In genomic region chr14:35453702-35454101, GRCm38 (mm10) we compare ENCODE assay signal across 18 mouse cellular contexts.
DNase-seq lines count a peak whose midpoint lies in the region; TF ChIP-seq lines count a peak whose summit lies in the region.
"Had no signal": no experiment of that assay in that cellular context is flagged by ENCODE, and none has a peak within 500 bp of the region (broad histone marks: within the 10 kb centered on the region; RNA-seq: fewer than 3 reads in every experiment).

No protein-coding gene starts in this region.

- H3K4me3 ChIP-seq in left cerebral cortex, adult 2 months, result no peak overlapping the region
- H3K4me3 ChIP-seq: embryonic facial prominence, embryonic 13.5 days; forebrain, embryonic 12.5 days; heart, adult 2 months; heart, embryonic 15.5 days; hindbrain, embryonic 13.5 days had no signal

- H3K27ac ChIP-seq in left cerebral cortex, adult 2 months, result no peak overlapping the region
- H3K27ac ChIP-seq: embryonic facial prominence, embryonic 13.5 days; forebrain, embryonic 12.5 days; heart, adult 2 months; heart, embryonic 15.5 days; hindbrain, embryonic 13.5 days had no signal

- intact Hi-C loops in left cerebral cortex, postnatal 25 days (cut with DNase I), result no loop called here
- intact Hi-C loops in left cerebral cortex, adult 2 months (cut with DNase I), result no loop called here

- peak; percentile 8 for DNase-seq in layer of hippocampus, adult 11-12 months (ENCODE audit: low spot score)
- DNase-seq in layer of hippocampus, postnatal 36 days, result no peak
- peak; percentile 19 to 66 for DNase-seq in left cerebral cortex, postnatal 25 days (ENCODE audit: low spot score in 2 of 2)
- no peak for DNase-seq in left cerebral cortex, adult 2 months (ENCODE audit: extremely low spot score in 1 of 2, low spot score in 2 of 2)
- DNase-seq in brain, adult 2 months (ENCODE audit: low read depth, low spot score), result peak; percentile 67
- DNase-seq in right cerebral cortex, postnatal 36 days (ENCODE audit: low spot score in 2 of 2), result peak; percentile 13 to 20
- DNase-seq in neural tube, embryonic 10.5 days (ENCODE audit: extremely low spot score, low spot score), result no peak
- DNase-seq: adrenal gland, postnatal 14 days; cerebellum, adult 18-20 months; cerebellum, adult 9-11 months; cerebellum, postnatal 36 days; gastrocnemius, postnatal 10 days; heart, adult 2 months; heart, postnatal 14 days had no signal

- no peak for TF ChIP-seq CTCF in left cerebral cortex, adult 2 months (IDR thresholded peaks at IDR 0.05)

Comparison
In these comparisons a context has a peak if more than half of its experiments do, and no peak if none do; other contexts are left out.
1. DNase-seq: peak in layer of hippocampus, adult 11-12 months (single experiment), left cerebral cortex, postnatal 25 days (2 of 2), brain, adult 2 months (single experiment) and right cerebral cortex, postnatal 36 days (2 of 2); none in layer of hippocampus, postnatal 36 days (0 of 2), left cerebral cortex, adult 2 months (0 of 2) and neural tube, embryonic 10.5 days (single experiment).